Mouse (Mus musculus) embryo, embryonic 11 days (tissue): ENCODE results near the gene Diaph2.
"Not testable (repeated sequence)": the region's sequence is repeated elsewhere in the genome, so short reads cannot be mapped to it uniquely, and the experiment has no call there.

Experiments
- DNase-seq: peaks from one replicate; pipeline ENCODE4 v3.0.0-alpha.2; 2015

The Diaph2 gene

DNA sequence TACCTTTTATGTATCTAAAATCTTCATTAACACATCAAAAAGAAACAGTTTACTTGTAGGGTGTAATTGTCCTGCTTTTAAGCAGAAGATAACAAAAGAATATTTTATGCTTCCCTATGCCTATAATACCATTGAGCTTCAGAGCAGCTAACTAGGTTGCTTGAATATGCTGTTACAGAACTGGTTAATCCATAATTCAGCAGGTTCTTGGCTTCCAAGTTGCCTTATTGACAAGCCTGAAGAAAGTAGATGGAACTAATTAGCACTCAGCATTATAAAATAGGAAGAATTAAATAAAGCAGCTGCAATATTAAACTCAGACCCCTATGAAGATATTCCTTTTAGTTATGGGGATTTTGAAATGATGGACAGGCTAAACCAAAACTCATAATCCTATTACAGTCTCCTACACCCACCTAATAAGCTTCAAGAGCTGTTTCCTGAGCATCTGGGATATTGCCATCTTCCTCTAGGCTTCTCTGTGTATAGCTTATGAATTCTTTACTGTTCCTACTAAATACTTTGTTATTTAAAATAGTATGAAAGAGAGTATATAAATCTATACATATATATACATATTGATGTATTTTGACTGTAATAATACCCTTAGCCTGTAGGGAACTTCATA is 601.4 kb downstream of the Diaph2 start:
- DNase-seq = no peak

DNA sequence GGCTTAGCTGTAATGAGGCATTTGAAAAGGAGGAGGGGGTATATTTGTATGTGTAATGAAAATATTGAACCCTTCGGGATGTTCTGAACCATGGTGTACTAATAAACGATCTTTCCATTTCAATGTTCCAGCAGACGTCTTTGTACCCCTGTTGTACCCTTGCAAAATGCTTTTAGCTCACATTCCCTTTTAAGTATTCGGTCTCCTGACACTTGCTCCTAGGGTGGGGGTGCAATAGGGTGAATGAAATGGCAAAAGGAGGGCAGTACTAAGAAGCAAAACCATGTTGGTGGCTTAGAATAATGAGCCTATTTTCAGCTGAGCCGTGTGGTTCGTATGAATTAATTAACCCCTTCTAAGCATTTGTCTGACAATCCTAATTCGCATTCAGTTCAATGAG is 601.9 kb downstream of the Diaph2 start:
- DNase-seq = no peak

DNA sequence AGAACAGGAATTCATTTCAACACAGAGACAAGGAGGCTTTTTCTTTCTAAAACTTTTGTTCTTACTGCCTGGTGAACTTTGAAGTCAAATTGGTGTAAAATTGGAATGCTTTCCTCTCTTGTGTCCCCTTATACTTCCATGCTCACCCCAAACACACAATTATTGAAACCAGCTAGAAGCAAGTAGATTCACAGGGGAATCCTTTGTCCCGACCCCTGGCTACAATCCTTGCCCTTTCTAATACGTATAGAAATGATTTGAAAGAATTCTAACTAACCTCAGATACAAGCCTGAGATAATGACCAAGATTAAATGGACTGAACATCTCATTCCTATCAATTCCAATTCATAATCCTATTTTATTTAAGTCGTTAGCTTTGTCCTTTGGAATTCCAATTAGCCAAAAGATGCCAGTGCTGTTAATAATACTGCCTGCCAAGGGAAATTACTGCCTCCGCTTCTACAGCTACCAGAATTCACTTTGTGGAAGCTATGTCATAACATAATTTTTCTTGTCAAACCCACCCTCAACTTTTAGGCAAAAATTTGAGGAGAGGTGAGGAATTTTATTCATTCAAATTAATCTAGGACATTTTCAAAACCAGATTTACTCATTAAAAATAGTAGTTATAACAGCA is 644.1 kb downstream of the Diaph2 start:
- DNase-seq = no peak

DNA sequence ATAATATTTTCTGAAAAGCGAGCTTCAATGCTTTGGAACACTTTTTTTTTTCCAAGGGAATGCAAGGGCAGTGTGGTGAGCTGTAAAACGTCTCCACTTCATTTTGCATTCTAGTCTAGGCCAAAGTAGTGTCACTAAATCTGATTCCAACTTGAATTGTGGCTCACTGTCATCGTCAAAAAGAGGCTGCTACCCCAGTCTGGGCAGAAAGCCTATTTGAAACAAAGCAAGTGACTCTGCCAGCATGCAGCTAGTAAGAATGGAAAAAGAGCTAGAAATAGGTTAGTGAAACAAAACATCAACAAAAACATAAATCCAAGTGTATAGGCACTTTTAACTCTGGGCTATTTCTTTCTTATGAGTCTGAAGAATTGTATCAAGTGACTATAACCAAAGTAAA is 653.7 kb downstream of the Diaph2 start:
- no peak for DNase-seq

DNA sequence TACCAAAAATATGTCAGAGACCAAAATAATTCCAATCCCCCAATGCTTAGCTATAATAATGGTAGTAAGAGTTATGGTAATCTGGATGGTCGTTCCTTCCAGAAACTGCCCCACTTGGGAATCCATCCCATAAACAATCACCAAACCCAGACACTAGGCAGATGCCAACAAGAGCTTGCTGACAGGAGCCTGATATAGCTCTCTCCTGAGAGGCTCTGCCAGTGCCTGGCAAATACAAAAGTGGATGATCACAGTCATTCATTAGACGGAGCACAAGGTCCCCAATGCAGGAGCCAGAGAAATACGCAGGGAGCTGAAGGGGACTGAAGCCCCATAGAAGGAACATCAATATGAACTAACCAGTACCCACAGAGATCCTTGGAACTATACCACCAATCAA is 657.9 kb downstream of the Diaph2 start:
- not testable (repeated sequence) for DNase-seq

DNA sequence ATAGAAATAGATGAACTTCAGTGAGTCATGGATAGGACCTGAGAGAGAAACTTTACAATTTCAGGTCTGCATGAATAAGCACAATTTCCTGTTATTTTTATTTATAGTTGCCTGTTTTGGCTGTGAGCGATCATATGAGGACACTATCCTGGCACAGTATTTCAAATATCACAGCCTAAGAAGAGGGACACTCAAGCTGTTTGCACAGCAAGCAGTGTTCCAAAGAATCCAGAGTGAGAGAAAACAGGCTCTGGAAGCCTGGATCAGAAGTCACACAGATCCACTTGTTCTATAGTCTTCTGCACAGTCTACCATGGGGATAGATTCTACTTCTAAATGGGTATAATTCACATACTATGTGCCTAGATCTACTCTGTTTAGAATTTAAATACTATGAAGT is 659.4 kb downstream of the Diaph2 start:
- DNase-seq = no peak

DNA sequence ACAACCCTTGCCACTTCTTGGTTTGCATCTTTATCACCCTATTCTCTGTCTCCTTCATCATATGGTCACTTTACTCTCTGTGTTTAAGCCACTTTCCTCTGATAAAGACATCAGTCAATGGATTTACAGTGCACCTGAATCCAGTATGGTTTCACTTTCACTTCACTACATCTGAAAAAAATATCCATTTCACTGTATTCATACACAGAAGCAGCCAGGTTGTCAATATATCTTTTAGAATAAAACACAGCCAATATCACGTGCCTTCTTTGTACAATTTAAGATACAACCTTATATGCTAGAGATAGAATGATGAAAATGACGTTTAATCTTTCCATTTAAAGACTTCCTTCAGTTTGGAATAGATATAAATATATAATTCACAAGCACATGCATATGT is 673.6 kb downstream of the Diaph2 start:
- no peak for DNase-seq

DNA sequence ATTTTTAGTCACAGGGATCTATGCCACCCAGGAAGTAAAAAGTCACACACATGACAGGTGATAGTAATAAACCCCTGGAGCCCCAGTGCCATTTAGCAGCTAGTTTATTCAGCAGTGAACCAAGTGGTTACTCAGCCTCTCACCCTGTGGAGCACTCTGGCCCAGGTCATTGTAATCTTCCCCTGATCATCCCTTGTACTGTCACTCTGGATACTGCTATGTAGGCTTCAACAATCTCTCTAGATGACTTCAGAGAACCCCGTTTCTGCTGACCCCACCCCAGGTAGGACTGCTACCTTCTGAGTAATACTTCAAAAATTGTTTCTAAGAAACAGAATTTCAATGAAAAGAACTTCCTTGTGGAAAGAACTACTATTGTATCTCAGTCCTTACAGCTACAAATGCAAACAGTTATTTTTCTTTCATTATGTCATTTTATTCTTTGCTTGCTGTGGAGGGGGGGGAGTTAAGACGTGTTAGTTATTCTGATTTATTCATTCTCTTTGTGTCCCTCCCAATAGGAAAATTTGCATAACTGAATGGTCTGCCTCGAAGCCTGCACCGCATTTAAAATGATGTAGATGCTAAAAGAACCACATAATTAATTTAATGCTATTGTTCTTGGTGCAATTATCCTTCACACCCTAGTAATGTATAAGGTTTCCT is 702.4 kb downstream of the Diaph2 start:
- no peak for DNase-seq

DNA sequence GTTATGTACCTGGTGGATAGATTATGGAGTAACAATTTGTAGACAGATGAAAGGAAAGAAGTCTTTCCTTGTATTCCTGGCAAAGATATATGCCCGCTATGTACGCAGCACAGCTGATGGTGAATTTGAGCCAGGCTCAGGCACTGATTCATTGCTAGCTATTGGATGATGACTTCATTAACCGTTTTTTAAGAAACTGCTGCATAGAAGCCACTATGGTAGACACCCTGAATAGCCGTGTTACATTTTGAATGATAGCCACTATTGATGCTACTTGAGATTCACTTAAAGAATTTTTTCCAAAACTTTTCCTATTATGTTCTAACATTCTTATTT is 702.9 kb downstream of the Diaph2 start:
- no peak for DNase-seq

DNA sequence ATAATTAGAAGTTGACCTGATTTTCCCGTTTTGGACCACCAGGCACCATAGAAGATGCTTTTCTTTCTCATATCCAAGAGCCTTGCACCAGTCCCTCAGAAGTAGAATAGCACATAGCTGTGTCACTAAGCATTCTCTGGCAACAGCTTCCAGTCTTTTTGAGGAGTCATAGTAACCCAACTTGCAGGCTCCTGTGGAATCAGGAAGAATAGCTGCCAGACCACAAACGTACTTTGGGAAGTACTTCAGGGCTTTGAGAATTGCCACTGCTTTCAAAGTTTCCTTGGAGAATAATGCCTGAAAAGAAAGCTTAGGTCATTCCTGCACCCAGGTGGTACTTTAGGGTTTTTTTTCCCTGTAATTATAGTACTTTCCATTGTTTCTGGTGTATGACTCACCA is 723.6 kb downstream of the Diaph2 start:
- no peak for DNase-seq

DNA sequence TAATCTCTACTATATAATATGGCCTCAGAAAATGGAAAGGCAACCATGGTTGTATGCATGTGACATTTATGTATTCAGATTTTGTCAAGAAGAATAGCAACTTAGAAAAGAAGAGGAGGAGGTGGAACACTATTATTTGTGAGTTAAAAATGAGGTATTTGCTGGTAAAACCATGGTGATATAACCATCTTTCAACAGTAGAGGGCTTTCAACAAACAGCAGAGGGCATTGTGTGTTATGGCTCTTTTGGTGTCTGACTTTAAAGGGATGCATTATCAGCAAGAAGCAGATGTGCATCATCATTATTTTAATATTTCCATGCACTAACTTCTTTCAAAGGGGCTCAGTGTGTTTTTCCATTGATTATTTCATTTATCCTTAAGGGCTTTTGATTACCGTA is 731.3 kb downstream of the Diaph2 start:
- no peak for DNase-seq

DNA sequence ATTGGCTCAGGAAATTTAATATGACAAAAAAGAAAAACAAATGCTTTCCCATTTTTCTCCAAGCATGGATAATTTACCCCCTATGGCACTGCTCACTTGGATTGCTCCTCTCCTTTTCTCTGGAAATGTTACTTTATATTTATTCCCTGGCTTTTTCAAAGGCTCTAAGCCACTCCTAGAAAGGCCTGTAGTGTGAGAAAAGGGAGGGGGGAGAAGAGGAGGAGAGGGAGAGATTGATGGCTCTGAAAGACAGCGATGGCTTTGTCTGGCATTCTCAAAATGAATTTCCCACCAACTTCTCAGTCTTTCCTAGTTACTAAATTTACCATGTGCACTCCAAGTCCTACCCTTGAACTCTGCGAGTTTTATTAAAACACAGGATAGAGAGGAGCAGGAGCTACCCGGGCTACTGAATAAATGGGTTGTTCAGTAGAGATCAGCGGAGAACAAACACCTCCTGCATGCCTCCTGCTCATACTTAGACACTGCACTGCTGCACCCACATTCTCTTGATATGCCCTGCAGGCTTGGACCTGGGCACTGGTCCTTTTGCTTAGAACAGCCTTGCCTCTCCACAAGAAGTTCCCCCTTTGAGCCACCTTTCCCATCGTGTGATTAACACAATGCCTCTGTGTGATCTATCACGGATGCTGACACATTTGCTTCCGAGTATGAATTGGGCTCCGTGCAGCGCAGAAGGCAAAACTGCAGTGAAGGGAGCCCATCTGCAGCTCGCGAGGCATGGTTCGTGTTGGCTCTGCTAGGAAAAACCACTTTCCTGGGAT is 753.3 kb downstream of the Diaph2 start:
- peak; percentile 2 for DNase-seq

DNA sequence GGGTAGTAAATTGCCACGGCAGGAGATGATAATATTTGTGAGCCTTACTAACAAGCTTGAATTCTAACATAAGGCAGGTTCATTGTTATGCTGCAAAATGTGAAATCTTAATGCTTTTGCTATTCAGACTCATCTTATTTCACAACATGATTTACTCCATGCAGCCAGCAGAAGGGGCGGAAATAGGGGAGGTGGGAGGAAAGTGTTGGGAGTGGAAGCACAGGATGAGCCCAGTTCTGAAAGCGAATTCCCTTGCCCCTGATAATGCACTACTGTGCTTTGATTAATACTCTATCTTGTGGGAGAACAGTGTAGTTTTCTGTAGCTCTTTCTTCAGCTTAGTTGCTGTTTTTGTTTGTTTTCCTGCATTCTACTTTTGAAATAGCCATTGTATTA is 753.9 kb downstream of the Diaph2 start:
- DNase-seq = no peak

DNA sequence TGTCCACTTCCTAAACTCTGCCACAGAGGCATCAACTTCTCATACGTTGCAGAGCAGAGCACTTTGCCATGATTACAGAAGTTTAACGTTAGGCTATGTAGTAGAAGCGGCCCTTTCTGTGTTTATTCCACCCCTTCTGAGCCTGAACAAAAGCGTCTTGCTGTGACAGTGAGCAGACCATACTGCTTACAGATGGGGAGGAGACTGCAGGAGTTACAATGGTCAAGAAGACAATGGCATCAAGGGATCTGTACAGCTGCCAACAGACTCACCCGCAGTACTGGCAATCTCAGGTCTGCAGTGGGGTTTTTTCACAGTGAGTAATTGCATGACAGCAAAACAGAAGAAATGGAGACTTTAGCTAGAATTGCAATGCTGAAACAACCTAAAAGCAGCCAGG is 756.1 kb downstream of the Diaph2 start:
- peak; percentile 9 for DNase-seq
